Mouse (Mus musculus): ENCODE measurements around the gene Iqgap2.

DNA sequence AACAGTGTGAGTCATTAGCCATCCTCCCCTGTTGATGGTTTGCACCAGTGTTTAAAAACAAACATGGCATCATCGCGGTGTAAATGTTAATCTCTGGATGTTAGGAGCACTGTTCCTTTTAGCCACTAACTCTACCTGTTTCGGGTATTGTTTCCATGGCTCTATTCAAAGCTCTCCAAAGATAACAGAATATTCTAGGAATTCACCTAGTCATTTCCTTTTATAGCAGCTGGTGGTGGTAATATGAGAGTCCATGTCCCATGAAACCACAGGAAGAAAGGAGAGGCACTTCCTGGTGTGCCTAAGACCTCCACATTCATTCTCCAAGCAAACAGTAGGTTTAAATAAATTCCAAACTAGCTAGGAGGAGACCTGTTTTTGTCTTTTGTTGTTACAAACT lies 268.7 kb downstream of the Iqgap2 start:
- TF ChIP-seq POLR2A (IDR thresholded peaks at IDR 0.05; ENCODE audit: low read depth, low read length), result no peak
- no peak for TF ChIP-seq CTCF (IDR thresholded peaks at IDR 0.05; ENCODE audit: borderline replicate concordance, insufficient read depth, low read length)

Data from embryonic fibroblast, embryonic 13.5 days (primary cell).